Mouse (Mus musculus) E14TG2a.4 (cell line): ENCODE measurements around the gene Rab7.

Experiments
- CTCF ChIP-seq: conservative IDR thresholded peaks from 2 replicates; pipeline ENCODE4 v1.5.1; 2014; ENCODE audit warnings: low read length
- NANOG ChIP-seq: IDR thresholded peaks from 2 replicates; pipeline ENCODE4 v1.6.1; 2014; ENCODE audit warnings: borderline replicate concordance, low read length, mixed read lengths
- POU5F1 ChIP-seq: IDR thresholded peaks from 2 replicates; pipeline ENCODE4 v1.6.1; 2014; ENCODE audit warnings: low read length, borderline replicate concordance

- TF ChIP-seq CTCF: no peak
- TF ChIP-seq POU5F1: no peak
- TF ChIP-seq NANOG: no peak
Observed at GRCm38 (mm10) chr6:88003439-88003838, 41.6 kb downstream of the Rab7 start.
